Comparison of ENCODE assay signal across 8 mouse cellular contexts in the genomic region with DNA sequence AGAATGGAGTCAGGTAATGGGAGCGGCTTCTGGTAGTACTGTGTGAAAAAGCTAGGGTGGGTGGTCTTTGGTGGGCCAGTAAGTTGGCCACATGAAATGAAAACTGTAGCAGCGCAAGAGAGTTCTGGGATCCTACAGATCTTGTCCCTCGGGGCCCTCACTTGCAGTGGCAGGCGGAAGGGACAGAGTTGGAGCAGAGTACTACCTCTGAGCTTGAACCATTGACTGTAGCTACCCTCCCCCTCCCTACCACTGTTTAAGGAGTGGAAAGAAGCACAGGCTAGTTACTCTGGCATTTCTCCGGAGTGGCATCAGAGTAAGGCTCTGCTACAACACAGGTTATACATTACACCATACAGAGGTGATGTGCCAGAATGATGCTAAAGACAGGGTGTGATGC. TPM values are rescaled to one million over a fixed set of nuclear protein-coding genes. Genes with fewer than 3 reads are reported as not detected.
DNase-seq lines count a peak whose midpoint lies in the region; ATAC-seq and TF ChIP-seq lines count a peak whose summit lies in the region.

No protein-coding gene starts in this region.

- no peak for DNase-seq in lung, embryonic 14.5 days
- no peak for DNase-seq in lung, postnatal 36 days
- no peak for DNase-seq in limb, embryonic 11.5 days (ENCODE audit: low spot score)
- no peak for DNase-seq in thymus, postnatal 4 days
- DNase-seq in thymus, postnatal 36 days = no peak
- no peak for DNase-seq in c-Kit-positive CD71-positive TER-119-positive erythroid progenitor cells, embryonic 14.5 days (ENCODE audit: low spot score)

- WGBS in lung, embryonic 14.5 days = 15% methylated on average over 5 of the region's 5 CpGs
- 23% methylated on average over 5 of the region's 5 CpGs for WGBS in embryonic facial prominence, embryonic 15.5 days
- 27% methylated on average over 5 of the region's 5 CpGs for WGBS in limb, embryonic 11.5 days
- 37% methylated on average over 5 of the region's 5 CpGs for WGBS in neural tube, embryonic 15.5 days

- H3K27me3 ChIP-seq in lung, embryonic 14.5 days (ENCODE audit: insufficient read depth, low read length) = no peaks in the 10 kb centered on the region
- no peaks in the 10 kb centered on the region for H3K27me3 ChIP-seq in embryonic facial prominence, embryonic 15.5 days
- no peaks in the 10 kb centered on the region for H3K27me3 ChIP-seq in limb, embryonic 11.5 days (ENCODE audit: control insufficient read depth, insufficient read depth, low read length)
- H3K27me3 ChIP-seq in neural tube, embryonic 15.5 days (replicated peaks) = peaks cover 15% of the 10 kb centered on the region; the same call in 1 of the 2 replicates

- H3K27ac ChIP-seq in lung, embryonic 14.5 days (ENCODE audit: low read depth) = no peak overlapping the region
- H3K27ac ChIP-seq in embryonic facial prominence, embryonic 15.5 days (replicated peaks) = no peak overlapping the region
- no peak overlapping the region for H3K27ac ChIP-seq in limb, embryonic 11.5 days (replicated peaks; ENCODE audit: low read depth, low read length)
- no peak overlapping the region for H3K27ac ChIP-seq in neural tube, embryonic 15.5 days (replicated peaks)

- H3K4me2 ChIP-seq in lung, embryonic 14.5 days = peak overlapping the region; percentile 66
- H3K4me2 ChIP-seq in embryonic facial prominence, embryonic 15.5 days (replicated peaks) = peak overlapping the region; percentile 56
- peak overlapping the region; percentile 41 for H3K4me2 ChIP-seq in limb, embryonic 11.5 days (ENCODE audit: low read depth, severe bottlenecking)
- H3K4me2 ChIP-seq in neural tube, embryonic 15.5 days = peak overlapping the region; percentile 55

- TF ChIP-seq CTCF in lung, embryonic 14.5 days (IDR thresholded peaks at IDR 0.05; ENCODE audit: low read depth) = peak; percentile 4; the same call in 1 of the 2 replicates

- peak overlapping the region; percentile 45 for H3K4me3 ChIP-seq in lung, embryonic 14.5 days (ENCODE audit: low read depth, low read length)
- peak overlapping the region; percentile 55 for H3K4me3 ChIP-seq in embryonic facial prominence, embryonic 15.5 days (replicated peaks)
- peak overlapping the region; percentile 43 for H3K4me3 ChIP-seq in limb, embryonic 11.5 days (ENCODE audit: low read depth, low read length)
- H3K4me3 ChIP-seq in neural tube, embryonic 15.5 days (replicated peaks) = peak overlapping the region; percentile 56

- no peak for ATAC-seq in lung, embryonic 14.5 days (ENCODE audit: insufficient read depth)
- 0 out of 2 replicates have a peak, but pooled peaks have one; percentile 59 for ATAC-seq in embryonic facial prominence, embryonic 15.5 days (ENCODE audit: insufficient number of reproducible peaks, low FRiP score, low TSS enrichment, low read depth)
- ATAC-seq in limb, embryonic 11.5 days (ENCODE audit: insufficient number of reproducible peaks, low FRiP score, low TSS enrichment, low read depth) = peak; percentile 71; the same call in 1 of the 2 replicates
- ATAC-seq in neural tube, embryonic 15.5 days (ENCODE audit: low FRiP score) = peak; percentile 77

- no peaks in the 10 kb centered on the region for H3K4me1 ChIP-seq in lung, embryonic 14.5 days (ENCODE audit: insufficient read depth)
- H3K4me1 ChIP-seq in embryonic facial prominence, embryonic 15.5 days = no peaks in the 10 kb centered on the region
- H3K4me1 ChIP-seq in limb, embryonic 11.5 days (ENCODE audit: control insufficient read depth, insufficient read depth, low read length) = no peaks in the 10 kb centered on the region
- H3K4me1 ChIP-seq in neural tube, embryonic 15.5 days = no peaks in the 10 kb centered on the region

- peak overlapping the region; percentile 36 for H3K9ac ChIP-seq in lung, embryonic 14.5 days
- H3K9ac ChIP-seq in embryonic facial prominence, embryonic 15.5 days = peak overlapping the region; percentile 26; the same call in 1 of the 2 replicates
- no peak overlapping the region for H3K9ac ChIP-seq in limb, embryonic 11.5 days (ENCODE audit: low read length)
- H3K9ac ChIP-seq in neural tube, embryonic 15.5 days (replicated peaks) = peak overlapping the region; percentile 47

- no peaks in the 10 kb centered on the region for H3K9me3 ChIP-seq in lung, embryonic 14.5 days (ENCODE audit: low read depth, low read length)
- no peaks in the 10 kb centered on the region for H3K9me3 ChIP-seq in embryonic facial prominence, embryonic 15.5 days (replicated peaks)
- no peaks in the 10 kb centered on the region for H3K9me3 ChIP-seq in limb, embryonic 11.5 days (ENCODE audit: control insufficient read depth, low read length)
- no peaks in the 10 kb centered on the region for H3K9me3 ChIP-seq in neural tube, embryonic 15.5 days (replicated peaks)

- H3K36me3 ChIP-seq in lung, embryonic 14.5 days (ENCODE audit: insufficient read depth) = no peaks in the 10 kb centered on the region
- H3K36me3 ChIP-seq in embryonic facial prominence, embryonic 15.5 days = no peaks in the 10 kb centered on the region
- no peaks in the 10 kb centered on the region for H3K36me3 ChIP-seq in limb, embryonic 11.5 days (ENCODE audit: control insufficient read depth, insufficient read depth, low read length)
- no peaks in the 10 kb centered on the region for H3K36me3 ChIP-seq in neural tube, embryonic 15.5 days

RNA-seq across cellular contexts. Expression of a gene that starts 0.3 kb away (rescaled TPM):
- polyA plus RNA-seq in lung, embryonic 14.5 days (2014; fragmentation: Nextera tagmentation; extraction: Ambion mirVana) = 18.2 and 20.5 TPM in 2 replicates
- 22.1 and 24.9 TPM in 2 replicates for polyA plus RNA-seq in embryonic facial prominence, embryonic 15.5 days (2015; fragmentation: Nextera tagmentation; extraction: Ambion mirVana)
- 14.2 and 15.3 TPM in 2 replicates for polyA plus RNA-seq in limb, embryonic 11.5 days (2014; fragmentation: Nextera tagmentation; extraction: Ambion mirVana)
- 11.3 and 12.6 TPM in 2 replicates for polyA plus RNA-seq in neural tube, embryonic 15.5 days (2015; fragmentation: Nextera tagmentation; extraction: Ambion mirVana)

RNA-seq across cellular contexts. Expression of a gene that starts 0.4 kb away (rescaled TPM):
- polyA plus RNA-seq in lung, embryonic 14.5 days (2014; fragmentation: Nextera tagmentation; extraction: Ambion mirVana) = 44.7 and 45.0 TPM in 2 replicates
- polyA plus RNA-seq in embryonic facial prominence, embryonic 15.5 days (2015; fragmentation: Nextera tagmentation; extraction: Ambion mirVana) = 45.0 and 46.3 TPM in 2 replicates
- polyA plus RNA-seq in limb, embryonic 11.5 days (2014; fragmentation: Nextera tagmentation; extraction: Ambion mirVana) = 43.1 and 48.1 TPM in 2 replicates
- 43.8 and 46.6 TPM in 2 replicates for polyA plus RNA-seq in neural tube, embryonic 15.5 days (2015; fragmentation: Nextera tagmentation; extraction: Ambion mirVana)

RNA-seq across cellular contexts. Expression of a gene that starts 49.6 kb away (rescaled TPM):
- polyA plus RNA-seq in lung, embryonic 14.5 days (2014; fragmentation: Nextera tagmentation; extraction: Ambion mirVana) = 0.08 TPM in 1 of 2 replicates, not detected in the other
- polyA plus RNA-seq in embryonic facial prominence, embryonic 15.5 days (2015; fragmentation: Nextera tagmentation; extraction: Ambion mirVana) = 0.25 and 0.33 TPM in 2 replicates
- 0.11 TPM in 1 of 2 replicates, not detected in the other for polyA plus RNA-seq in limb, embryonic 11.5 days (2014; fragmentation: Nextera tagmentation; extraction: Ambion mirVana)
- 0.14 TPM in 1 of 2 replicates, not detected in the other for polyA plus RNA-seq in neural tube, embryonic 15.5 days (2015; fragmentation: Nextera tagmentation; extraction: Ambion mirVana)
